Mouse (Mus musculus): ENCODE measurements at regions not wholly inside any gene's neighbourhood (a gene's known extent, or its start where the extent isn't known, plus 50 kb on each side); places are given as distances from the start of the nearest gene placed in this dataset.

DNA sequence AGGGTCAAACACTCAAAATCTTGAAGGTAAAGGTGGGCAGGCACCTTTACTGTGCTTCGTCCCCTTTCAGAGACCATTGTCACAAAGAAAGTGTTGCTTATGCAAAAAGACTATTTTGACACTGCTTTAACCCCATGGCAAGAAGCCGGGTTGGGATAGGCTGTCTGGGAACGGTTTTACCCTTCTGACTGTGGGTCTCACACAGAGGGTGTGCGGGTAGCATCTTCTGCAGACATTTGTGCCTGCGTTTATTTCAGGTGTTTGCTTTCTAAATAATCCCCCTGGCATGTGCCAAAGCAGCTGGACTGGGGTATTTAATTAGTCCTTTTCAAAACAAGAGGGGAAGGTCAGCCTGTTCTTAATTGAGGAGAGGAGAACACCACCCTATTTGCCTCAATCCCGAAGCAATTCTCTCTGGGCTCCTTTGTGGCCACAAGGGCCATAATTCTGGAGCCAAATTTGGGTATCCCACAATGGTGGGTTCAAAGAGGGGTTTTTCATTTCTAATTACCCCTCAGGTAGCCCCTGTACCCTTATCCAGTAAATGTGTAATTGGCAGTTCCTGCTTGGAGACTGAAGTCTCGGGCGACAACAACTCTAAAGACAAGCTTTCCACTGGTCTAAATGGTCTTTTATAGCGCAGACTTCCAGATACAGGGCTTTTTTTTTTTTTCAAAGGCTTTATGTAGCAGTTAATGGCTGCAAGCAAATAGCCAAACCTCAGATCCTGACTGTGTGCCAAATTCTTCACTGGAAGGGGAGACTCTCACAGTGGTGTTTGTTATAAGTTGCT lies 80.8 kb upstream of the Pcsk6 start:
- H3K27me3 ChIP-seq (ENCODE audit: control insufficient read depth, insufficient read depth, insufficient read length) = peaks cover 23% of the 10 kb centered on the region
- no peaks in the 10 kb centered on the region for H3K79me2 ChIP-seq (ENCODE audit: control insufficient read depth, insufficient read depth)
- TF ChIP-seq FOSL1 (IDR thresholded peaks at IDR 0.05; ENCODE audit: insufficient read depth, low read length, poor library complexity, severe bottlenecking) (no peak), MYOG (IDR thresholded peaks at IDR 0.05; ENCODE audit: control insufficient read depth, extremely low read depth, insufficient read length) (no peak), MAX (IDR thresholded peaks at IDR 0.05) (no peak), MYOD1 (IDR thresholded peaks at IDR 0.05; ENCODE audit: control insufficient read depth, insufficient read length, low read depth) (no peak), CTCF (IDR thresholded peaks at IDR 0.05; ENCODE audit: control insufficient read depth, insufficient read depth, insufficient read length) (no peak), CEBPB (IDR thresholded peaks at IDR 0.05; ENCODE audit: low read depth) (no peak)
- H3K4me3 ChIP-seq (ENCODE audit: insufficient read depth, poor library complexity, severe bottlenecking) = no peak overlapping the region
- no peaks in the 10 kb centered on the region for H3K36me3 ChIP-seq (ENCODE audit: control insufficient read depth, insufficient read depth)
- H3ac ChIP-seq (ENCODE audit: control insufficient read depth, insufficient read length, low read depth) = no peak overlapping the region
- H3K79me3 ChIP-seq (ENCODE audit: low read depth) = no peaks in the 10 kb centered on the region

DNA sequence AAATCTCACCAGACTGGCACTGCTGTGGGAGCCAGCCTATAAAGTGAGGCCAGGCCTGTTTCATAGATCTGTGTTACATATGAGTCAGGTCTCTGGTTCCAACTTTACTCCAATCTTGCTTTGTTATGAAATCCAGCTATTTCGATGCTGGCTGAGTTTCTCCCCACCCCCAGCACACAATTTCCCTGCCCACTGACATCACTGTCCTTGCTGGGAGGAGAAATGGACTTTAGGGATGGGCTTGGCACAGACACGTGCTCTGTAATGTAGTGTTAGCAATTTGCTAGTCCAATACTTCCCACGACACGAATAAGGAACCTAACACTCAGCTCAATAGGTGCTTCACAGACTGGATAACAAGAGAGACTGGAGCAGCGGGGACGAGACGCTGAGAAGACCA lies 79.5 kb upstream of the Pcsk6 start:
- Histone ChIP-seq H3K4me3 (ENCODE audit: insufficient read depth, poor library complexity, severe bottlenecking) (no peak overlapping the region), H3K36me3 (ENCODE audit: control insufficient read depth, insufficient read depth) (no peaks in the 10 kb centered on the region), H3ac (ENCODE audit: control insufficient read depth, insufficient read length, low read depth) (no peak overlapping the region), H3K79me3 (ENCODE audit: low read depth) (no peaks in the 10 kb centered on the region), H3K79me2 (ENCODE audit: control insufficient read depth, insufficient read depth) (no peaks in the 10 kb centered on the region), H3K27me3 (ENCODE audit: control insufficient read depth, insufficient read depth, insufficient read length) (peaks cover 23% of the 10 kb centered on the region)
- TF ChIP-seq CEBPB (IDR thresholded peaks at IDR 0.05; ENCODE audit: low read depth) (no peak), USF1 (IDR thresholded peaks at IDR 0.05; ENCODE audit: low read depth) (no peak), CTCF (IDR thresholded peaks at IDR 0.05; ENCODE audit: control insufficient read depth, insufficient read depth, insufficient read length) (no peak), FOSL1 (IDR thresholded peaks at IDR 0.05; ENCODE audit: insufficient read depth, low read length, poor library complexity, severe bottlenecking) (no peak), MYOG (IDR thresholded peaks at IDR 0.05; ENCODE audit: control insufficient read depth, extremely low read depth, insufficient read length) (no peak), MAX (IDR thresholded peaks at IDR 0.05) (no peak), MYOD1 (IDR thresholded peaks at IDR 0.05; ENCODE audit: control insufficient read depth, insufficient read length, low read depth) (no peak)

DNA sequence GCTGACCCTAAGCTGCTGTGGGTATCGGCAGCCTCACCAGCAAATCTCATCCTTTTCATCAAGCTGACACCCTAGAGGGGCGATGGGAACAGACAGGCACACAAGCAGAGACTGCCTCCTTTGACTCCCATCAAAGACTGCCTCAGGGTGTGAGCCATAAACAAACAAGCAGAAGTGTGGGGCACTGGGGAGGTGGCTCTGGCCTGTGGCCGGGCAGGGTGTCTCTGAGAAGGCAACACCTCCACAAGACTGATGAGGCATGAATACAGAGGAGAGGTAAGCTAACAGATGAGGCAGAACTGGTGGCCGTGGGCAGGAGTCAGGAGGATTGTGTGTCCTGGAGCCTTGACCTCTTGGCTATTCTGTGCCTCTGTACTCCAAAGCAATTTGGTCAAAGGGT lies 77.8 kb upstream of the Pcsk6 start:
- Histone ChIP-seq H3ac (ENCODE audit: control insufficient read depth, insufficient read length, low read depth) (no peak overlapping the region), H3K79me3 (ENCODE audit: low read depth) (no peaks in the 10 kb centered on the region), H3K36me3 (ENCODE audit: control insufficient read depth, insufficient read depth) (no peaks in the 10 kb centered on the region), H3K4me3 (ENCODE audit: insufficient read depth, poor library complexity, severe bottlenecking) (no peak overlapping the region), H3K79me2 (ENCODE audit: control insufficient read depth, insufficient read depth) (no peaks in the 10 kb centered on the region), H3K27me3 (ENCODE audit: control insufficient read depth, insufficient read depth, insufficient read length) (peaks cover 23% of the 10 kb centered on the region)
- TF ChIP-seq USF1 (IDR thresholded peaks at IDR 0.05; ENCODE audit: low read depth) (no peak), FOSL1 (IDR thresholded peaks at IDR 0.05; ENCODE audit: insufficient read depth, low read length, poor library complexity, severe bottlenecking) (no peak), MYOD1 (IDR thresholded peaks at IDR 0.05; ENCODE audit: control insufficient read depth, insufficient read length, low read depth) (no peak), CEBPB (IDR thresholded peaks at IDR 0.05; ENCODE audit: low read depth) (no peak), MYOG (IDR thresholded peaks at IDR 0.05; ENCODE audit: control insufficient read depth, extremely low read depth, insufficient read length) (no peak), MAX (IDR thresholded peaks at IDR 0.05) (no peak), CTCF (IDR thresholded peaks at IDR 0.05; ENCODE audit: control insufficient read depth, insufficient read depth, insufficient read length) (no peak)

DNA sequence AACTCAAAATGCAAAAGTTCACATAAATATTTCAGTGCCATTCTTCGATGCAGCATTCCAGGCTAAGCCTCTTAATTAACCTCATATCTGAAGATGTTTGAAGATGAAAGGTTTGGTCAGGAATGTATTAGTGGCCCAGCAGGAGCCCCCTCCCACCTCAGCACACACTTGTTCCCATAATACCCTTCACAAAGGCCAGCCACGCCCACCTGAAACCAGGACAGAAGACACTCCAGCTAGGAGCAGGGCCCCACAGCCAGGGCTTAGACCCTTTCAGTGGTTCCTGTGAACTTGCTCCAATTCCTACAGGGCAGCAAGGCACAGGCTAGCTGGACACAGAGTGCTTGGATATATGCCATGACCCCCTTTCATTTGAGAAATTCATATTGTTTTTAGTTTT lies 74.6 kb upstream of the Pcsk6 start:
- no peaks in the 10 kb centered on the region for H3K79me3 ChIP-seq (ENCODE audit: low read depth)
- H3ac ChIP-seq (ENCODE audit: control insufficient read depth, insufficient read length, low read depth) = no peak overlapping the region
- H3K4me3 ChIP-seq (ENCODE audit: insufficient read depth, poor library complexity, severe bottlenecking) = no peak overlapping the region
- peaks cover 14% of the 10 kb centered on the region for H3K27me3 ChIP-seq (ENCODE audit: control insufficient read depth, insufficient read depth, insufficient read length)
- TF ChIP-seq USF1 (IDR thresholded peaks at IDR 0.05; ENCODE audit: low read depth) (no peak), CTCF (IDR thresholded peaks at IDR 0.05; ENCODE audit: control insufficient read depth, insufficient read depth, insufficient read length) (no peak), MYOD1 (IDR thresholded peaks at IDR 0.05; ENCODE audit: control insufficient read depth, insufficient read length, low read depth) (no peak), FOSL1 (IDR thresholded peaks at IDR 0.05; ENCODE audit: insufficient read depth, low read length, poor library complexity, severe bottlenecking) (no peak), CEBPB (IDR thresholded peaks at IDR 0.05; ENCODE audit: low read depth) (no peak), MAX (IDR thresholded peaks at IDR 0.05) (no peak), MYOG (IDR thresholded peaks at IDR 0.05; ENCODE audit: control insufficient read depth, extremely low read depth, insufficient read length) (no peak)
- no peaks in the 10 kb centered on the region for H3K79me2 ChIP-seq (ENCODE audit: control insufficient read depth, insufficient read depth)
- H3K36me3 ChIP-seq (ENCODE audit: control insufficient read depth, insufficient read depth) = no peaks in the 10 kb centered on the region

DNA sequence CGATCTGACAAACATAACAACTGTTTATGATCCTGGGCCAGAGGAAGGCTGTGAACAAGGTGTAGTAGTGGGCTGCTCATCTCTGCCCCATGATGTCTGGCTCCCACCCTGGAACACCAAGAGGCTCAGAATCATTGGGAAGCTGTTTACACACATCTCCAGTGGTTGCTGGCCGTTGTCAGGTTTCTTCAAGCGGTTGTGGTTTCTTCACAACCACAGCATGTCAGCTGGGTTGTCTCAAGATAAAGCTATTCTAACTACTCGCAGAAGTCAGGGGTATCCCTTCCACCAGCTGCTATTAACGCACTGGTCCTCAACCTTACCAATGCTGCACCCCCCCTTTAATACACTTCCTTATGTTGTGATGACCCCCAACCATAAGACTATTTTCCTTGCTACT lies 73.7 kb upstream of the Pcsk6 start:
- TF ChIP-seq MYOG (IDR thresholded peaks at IDR 0.05; ENCODE audit: control insufficient read depth, extremely low read depth, insufficient read length) (no peak), USF1 (IDR thresholded peaks at IDR 0.05; ENCODE audit: low read depth) (no peak), MYOD1 (IDR thresholded peaks at IDR 0.05; ENCODE audit: control insufficient read depth, insufficient read length, low read depth) (no peak), FOSL1 (IDR thresholded peaks at IDR 0.05; ENCODE audit: insufficient read depth, low read length, poor library complexity, severe bottlenecking) (no peak), CTCF (IDR thresholded peaks at IDR 0.05; ENCODE audit: control insufficient read depth, insufficient read depth, insufficient read length) (no peak), CEBPB (IDR thresholded peaks at IDR 0.05; ENCODE audit: low read depth) (no peak), MAX (IDR thresholded peaks at IDR 0.05) (no peak)
- H3K4me3 ChIP-seq (ENCODE audit: insufficient read depth, poor library complexity, severe bottlenecking) = no peak overlapping the region
- H3K79me3 ChIP-seq (ENCODE audit: low read depth) = no peaks in the 10 kb centered on the region
- no peak overlapping the region for H3ac ChIP-seq (ENCODE audit: control insufficient read depth, insufficient read length, low read depth)
- H3K27me3 ChIP-seq (ENCODE audit: control insufficient read depth, insufficient read depth, insufficient read length) = peaks cover 11% of the 10 kb centered on the region
- no peaks in the 10 kb centered on the region for H3K79me2 ChIP-seq (ENCODE audit: control insufficient read depth, insufficient read depth)
- H3K36me3 ChIP-seq (ENCODE audit: control insufficient read depth, insufficient read depth) = no peaks in the 10 kb centered on the region

All from C2C12 (cell line).